Mouse (Mus musculus) midbrain, embryonic 14.5 days (tissue): ENCODE results near the gene Spout1. TPM values are rescaled to one million over a fixed set of nuclear protein-coding genes. Genes with fewer than 3 reads are reported as not detected.

ENCODE experiments used
- ATAC-seq: fragments of 200-750 bp; cut with Nextera tagmentation; 2 replicates; pipeline ENCODE4 v1.8.0; 2017; ENCODE audit warnings: moderate number of reproducible peaks, moderate library complexity; ENCODE audit not compliant: low FRiP score, low TSS enrichment
- DNase-seq: peaks from one replicate; pipeline ENCODE4 v3.0.0-alpha.2; 2015
- H3K27ac ChIP-seq: fragments of 300-500 bp; sonication (generic); replicated peaks from 2 replicates; pipeline ENCODE4 v1.5.1; 2014; ENCODE audit warnings: mild to moderate bottlenecking, low read depth, low read length, moderate library complexity
- H3K27me3 ChIP-seq: fragments of 300-500 bp; sonication (generic); 2 replicates; pipeline ENCODE4 v1.6.1; 2014; ENCODE audit warnings: low read length, control low read depth, mixed read lengths; ENCODE audit not compliant: control insufficient read depth, insufficient read depth
- H3K36me3 ChIP-seq: fragments of 300-500 bp; sonication (generic); 2 replicates; pipeline ENCODE4 v1.6.1; 2014; ENCODE audit warnings: low read length, control low read depth; ENCODE audit not compliant: control insufficient read depth, insufficient read depth
- H3K4me1 ChIP-seq: fragments of 300-500 bp; sonication (generic); 2 replicates; pipeline ENCODE4 v1.6.1; 2014; ENCODE audit warnings: mild to moderate bottlenecking, antibody characterized with exemption, low read length, control low read depth; ENCODE audit not compliant: control insufficient read depth, insufficient read depth
- H3K4me2 ChIP-seq: fragments of 300-500 bp; sonication (generic); 2 replicates; pipeline ENCODE4 v1.6.1; 2014; ENCODE audit warnings: mild to moderate bottlenecking, low read length, moderate library complexity
- H3K4me3 ChIP-seq: fragments of 300-500 bp; sonication (generic); replicated peaks from 2 replicates; pipeline ENCODE4 v1.5.1; 2014; ENCODE audit warnings: low read depth, low read length
- H3K9ac ChIP-seq: fragments of 300-500 bp; sonication (generic); replicated peaks from 2 replicates; pipeline ENCODE4 v1.6.1; 2014; ENCODE audit warnings: mild to moderate bottlenecking, low read length, moderate library complexity
- H3K9me3 ChIP-seq: fragments of 300-500 bp; sonication (generic); 2 replicates; pipeline ENCODE4 v1.6.1; 2016; ENCODE audit warnings: low read length, control low read depth, mixed read lengths; ENCODE audit not compliant: control insufficient read depth
- WGBS: fragments of 180-500 bp; shearing (Covaris S2); extraction: QIAGEN DNeasy Blood & Tissue Kit; methylation state at CpG from one replicate; pipeline ENCODE4 v1.1.7; 2014; 5-methylcytosine and 5-hydroxymethylcytosine counted together
- polyA plus RNA-seq: library from polyadenylated mRNA; unstranded; fragments of >200 nt; fragmentation: Nextera tagmentation; extraction: Ambion mirVana; gene quantifications from 2 replicates; pipeline ENCODE4 v1.2.1, GENCODE M21; 2014

The Spout1 gene
- polyA plus RNA-seq, 1 experiment from 2014 or later = 52.8 TPM

- DNase-seq (no peak), ATAC-seq (no peak)
- H3K9me3 ChIP-seq = no peaks in the 10 kb centered on the region
- H3K27ac ChIP-seq = no peak overlapping the region
- no peaks in the 10 kb centered on the region for H3K36me3 ChIP-seq
- 81% methylated on average over 4 of the region's 4 CpGs for WGBS
- H3K9ac ChIP-seq = no peak overlapping the region
- no peak overlapping the region for H3K4me3 ChIP-seq
- H3K4me1 ChIP-seq = peaks cover 11% of the 10 kb centered on the region; the same call in 1 of the 2 replicates
- no peak overlapping the region for H3K4me2 ChIP-seq
- H3K27me3 ChIP-seq = no peaks in the 10 kb centered on the region
Measured at GRCm38 (mm10) chr2:30207401-30207800, 29.1 kb upstream of the Spout1 start.

- under 1% methylated on average over 44 of the region's 44 CpGs for WGBS
- H3K4me3 ChIP-seq = peak within 1 kb of the TSS; percentile 69
- H3K9ac ChIP-seq = peak within 1 kb of the TSS; percentile 66
- no peaks in the 10 kb centered on the region for H3K36me3 ChIP-seq
- ATAC-seq (peak; percentile 93), DNase-seq (peak; percentile 99)
- no peaks in the 10 kb centered on the region for H3K9me3 ChIP-seq
- H3K4me2 ChIP-seq = peak within 1 kb of the TSS; percentile 59
- peaks cover 11% of the 10 kb centered on the region; the same call in 1 of the 2 replicates for H3K4me1 ChIP-seq
- H3K27me3 ChIP-seq = no peaks in the 10 kb centered on the region
- peak within 1 kb of the TSS; percentile 71 for H3K27ac ChIP-seq
Measured at GRCm38 (mm10) chr2:30205629-30206357, 27.5 kb upstream of the Spout1 start, which contains the start of gene Kyat1. Gene Kyat1 (minus strand): TSS chr2:30205847.

GRCm38 (mm10) chr2:30205255-30205628, 27.0 kb upstream of the Spout1 start:
- H3K4me3 ChIP-seq = peak overlapping the region; percentile 69
- WGBS = 3% methylated on average over 13 of the region's 13 CpGs
- DNase-seq = no peak

GRCm38 (mm10) chr2:30203439-30203838, 25.2 kb upstream of the Spout1 start:
- peaks cover 11% of the 10 kb centered on the region; the same call in 1 of the 2 replicates for H3K4me1 ChIP-seq
- no peak overlapping the region for H3K4me2 ChIP-seq
- no peaks in the 10 kb centered on the region for H3K27me3 ChIP-seq
- no peak overlapping the region for H3K9ac ChIP-seq
- H3K36me3 ChIP-seq = no peaks in the 10 kb centered on the region
- H3K4me3 ChIP-seq = no peak overlapping the region
- DNase-seq (peak; percentile 17), ATAC-seq (no peak)
- no peaks in the 10 kb centered on the region for H3K9me3 ChIP-seq
- WGBS = 79% methylated on average over 7 of the region's 7 CpGs
- no peak overlapping the region for H3K27ac ChIP-seq

More at GRCm38 (mm10) chr2:30205255-30205628, 27.0 kb upstream of the Spout1 start:
- Histone ChIP-seq H3K27ac (peak overlapping the region; percentile 71), H3K4me1 (peaks cover 11% of the 10 kb centered on the region; the same call in 1 of the 2 replicates), H3K9me3 (no peaks in the 10 kb centered on the region), H3K36me3 (no peaks in the 10 kb centered on the region), H3K9ac (peak overlapping the region; percentile 66), H3K27me3 (no peaks in the 10 kb centered on the region), H3K4me2 (peak overlapping the region; percentile 59)
- ATAC-seq = no peak

GRCm38 (mm10) chr2:30200388-30200925, 22.2 kb upstream of the Spout1 start:
- ATAC-seq (no peak), DNase-seq (no peak)
- no peaks in the 10 kb centered on the region for H3K27me3 ChIP-seq
- H3K4me2 ChIP-seq = no peak overlapping the region
- H3K36me3 ChIP-seq = no peaks in the 10 kb centered on the region
- H3K4me3 ChIP-seq = no peak overlapping the region
- WGBS = 88% methylated on average over 5 of the region's 5 CpGs
- no peak overlapping the region for H3K27ac ChIP-seq
- peaks cover 5% of the 10 kb centered on the region; the same call in 1 of the 2 replicates for H3K4me1 ChIP-seq
- H3K9ac ChIP-seq = no peak overlapping the region
- no peaks in the 10 kb centered on the region for H3K9me3 ChIP-seq

GRCm38 (mm10) chr2:30199984-30200383, 21.7 kb upstream of the Spout1 start:
- H3K36me3 ChIP-seq = no peaks in the 10 kb centered on the region
- no peaks in the 10 kb centered on the region for H3K9me3 ChIP-seq
- H3K27me3 ChIP-seq = no peaks in the 10 kb centered on the region
- no peak overlapping the region for H3K4me2 ChIP-seq
- no peak overlapping the region for H3K9ac ChIP-seq
- no peak overlapping the region for H3K27ac ChIP-seq
- DNase-seq (no peak), ATAC-seq (no peak)
- peaks cover 5% of the 10 kb centered on the region; the same call in 1 of the 2 replicates for H3K4me1 ChIP-seq
- no peak overlapping the region for H3K4me3 ChIP-seq
- WGBS = 71% methylated on average over 1 of the region's 1 CpGs

GRCm38 (mm10) chr2:30198021-30198420, 19.8 kb upstream of the Spout1 start:
- no peak overlapping the region for H3K9ac ChIP-seq
- 68% methylated on average over 4 of the region's 4 CpGs for WGBS
- no peak for ATAC-seq

GRCm38 (mm10) chr2:30194656-30195055, 16.4 kb upstream of the Spout1 start:
- Histone ChIP-seq H3K4me3 (no peak overlapping the region), H3K9ac (no peak overlapping the region), H3K36me3 (no peaks in the 10 kb centered on the region), H3K27me3 (no peaks in the 10 kb centered on the region), H3K27ac (no peak overlapping the region), H3K4me2 (no peak overlapping the region), H3K9me3 (no peaks in the 10 kb centered on the region), H3K4me1 (no peaks in the 10 kb centered on the region)
- ATAC-seq (no peak), DNase-seq (no peak)
- WGBS = 94% methylated on average over 3 of the region's 3 CpGs

More at GRCm38 (mm10) chr2:30198021-30198420, 19.8 kb upstream of the Spout1 start:
- Histone ChIP-seq H3K27ac (no peak overlapping the region), H3K27me3 (no peaks in the 10 kb centered on the region), H3K4me2 (no peak overlapping the region), H3K4me3 (no peak overlapping the region), H3K9me3 (no peaks in the 10 kb centered on the region), H3K36me3 (no peaks in the 10 kb centered on the region), H3K4me1 (no peaks in the 10 kb centered on the region)
- DNase-seq = no peak
